Mouse (Mus musculus): Measurements from ENCODE around the gene Myo1g.

Gene Myo1g

DNA sequence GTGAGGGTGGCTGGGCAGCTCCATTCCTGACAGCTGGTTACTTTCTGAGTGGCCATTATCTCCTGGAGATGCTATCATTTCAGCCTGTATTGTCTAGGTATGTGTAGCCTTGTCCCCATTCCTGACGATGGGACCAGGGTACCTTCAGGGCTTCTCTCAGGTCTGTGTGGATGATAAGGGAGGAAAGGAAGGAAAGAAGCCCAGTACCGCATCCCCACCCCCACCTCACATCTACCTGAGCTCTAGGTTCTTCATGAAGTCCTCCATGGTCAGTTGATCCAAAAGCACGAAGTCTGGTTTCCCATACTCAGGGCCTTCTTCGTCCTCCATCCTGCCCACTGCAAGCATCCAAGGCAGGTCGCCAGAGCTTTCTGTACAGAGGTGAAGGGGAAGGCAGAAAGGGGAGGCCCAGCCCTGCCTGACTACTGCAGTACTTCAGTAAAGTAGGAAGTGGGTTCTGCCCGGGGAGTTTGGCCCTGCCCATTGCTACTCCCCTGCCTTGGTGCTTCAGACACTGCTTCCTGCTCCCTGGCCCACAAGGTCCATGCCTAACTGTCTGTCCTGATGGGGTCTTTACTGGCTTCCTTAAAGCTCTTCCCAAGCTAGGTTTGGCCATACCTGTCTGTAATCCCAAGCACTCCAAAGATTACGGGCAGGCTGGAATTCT is at the start of gene Myo1g:
TSS of gene Myo1g (minus strand) at position 459 of the 667 bp plus-strand sequence.
- DNase-seq (ENCODE audit: low spot score in 2 of 2) = peak; percentile 75 to 76

DNA sequence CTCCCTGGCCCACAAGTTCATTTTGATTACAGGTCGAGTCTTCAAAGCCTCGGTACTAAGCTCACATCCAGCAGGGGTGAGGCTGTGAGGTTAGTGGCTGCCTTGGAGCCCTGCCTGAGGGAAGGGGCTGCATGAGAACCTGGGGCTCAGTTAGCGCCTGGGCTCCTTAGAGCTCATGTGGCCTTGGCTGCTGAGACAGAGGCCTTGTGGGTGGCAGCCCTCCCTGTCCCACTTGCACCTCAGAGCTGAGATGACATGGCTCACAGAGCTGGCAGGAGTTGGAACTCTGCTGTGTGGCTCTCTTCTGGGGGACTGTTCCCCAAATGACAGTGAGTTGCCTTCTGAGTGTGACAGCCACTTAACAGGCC is 48.6 kb upstream of the Myo1g start:
- no peak for DNase-seq (ENCODE audit: low spot score in 2 of 2)

DNA sequence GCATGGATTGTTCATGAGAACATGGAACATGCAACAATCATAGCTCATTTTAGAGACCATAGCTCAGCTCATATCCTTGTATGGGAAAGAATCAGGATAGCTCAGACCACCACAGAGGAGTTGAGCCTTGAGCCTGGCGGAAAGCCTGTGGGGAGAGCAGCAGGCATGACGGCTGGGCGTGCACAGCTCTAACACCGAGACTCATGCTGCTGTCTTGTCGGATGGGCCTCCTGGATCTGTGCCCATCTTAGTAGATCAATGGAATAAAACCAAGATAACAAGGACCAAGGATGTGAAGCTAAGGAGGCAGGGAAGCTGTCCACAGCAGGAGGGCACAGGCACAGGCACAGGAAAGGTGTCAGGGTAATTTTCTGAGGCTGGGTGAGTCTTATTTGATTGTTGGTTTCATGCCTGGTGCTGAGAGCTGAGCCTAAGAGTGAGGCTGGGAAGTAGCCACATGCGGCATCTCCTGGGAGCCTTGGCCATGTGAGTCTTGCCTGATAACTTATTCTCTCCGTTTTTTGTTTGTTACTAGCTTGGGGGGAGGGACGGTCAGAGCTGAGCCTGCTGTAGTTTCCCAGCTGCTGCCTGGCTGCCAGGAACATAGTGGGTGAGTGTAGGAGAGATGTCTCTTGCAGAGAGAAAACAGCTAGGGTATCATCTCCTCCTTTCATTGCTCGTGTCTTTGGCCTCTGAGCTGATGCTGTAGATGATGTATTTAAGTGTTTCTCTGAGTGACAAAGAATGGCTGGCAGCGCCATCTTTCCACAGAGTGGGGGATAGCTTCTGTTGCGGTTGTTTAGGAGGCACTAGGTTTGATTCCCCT is 48.0 kb upstream of the Myo1g start:
- no peak for DNase-seq (ENCODE audit: low spot score in 2 of 2)

DNA sequence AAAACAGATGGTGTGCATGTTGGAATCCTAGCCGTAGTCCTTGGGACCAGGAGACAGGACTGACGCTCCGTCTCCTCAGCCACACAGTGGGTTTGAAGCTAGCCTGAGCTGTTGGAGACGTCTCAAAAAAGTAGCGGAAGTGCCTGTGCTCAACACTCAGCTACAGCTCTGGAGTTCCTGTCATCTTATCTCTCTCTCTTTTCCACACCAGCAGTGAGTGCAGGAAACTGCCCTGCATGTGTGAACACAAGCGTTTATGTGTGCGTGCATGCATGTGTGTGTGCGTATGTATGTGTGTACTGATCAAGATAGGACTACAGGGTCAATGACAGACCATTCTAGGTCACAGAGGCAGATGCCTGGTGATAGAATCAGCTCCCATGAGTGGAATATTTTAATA is 47.2 kb upstream of the Myo1g start:
- no peak for DNase-seq (ENCODE audit: low spot score in 2 of 2)

DNA sequence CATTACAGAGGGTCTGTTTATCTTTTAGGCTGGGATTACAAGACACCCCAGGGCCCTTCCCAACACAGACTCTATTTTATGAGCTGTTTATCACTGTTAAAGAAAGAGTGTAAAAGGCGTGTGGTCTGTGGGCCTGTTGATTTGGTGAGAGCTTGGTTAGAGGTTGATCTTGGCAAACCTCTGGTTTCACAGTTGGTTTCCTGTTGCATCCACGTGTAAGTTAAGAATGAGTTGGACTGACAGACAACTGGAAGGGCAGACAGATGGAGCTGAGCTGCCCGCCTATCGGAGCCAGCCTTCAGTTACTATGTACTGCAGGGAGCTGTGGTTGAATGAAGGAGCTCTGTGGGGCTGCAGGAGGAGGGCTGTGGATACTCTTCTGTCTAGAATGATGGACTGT is 45.7 kb upstream of the Myo1g start:
- DNase-seq (ENCODE audit: low spot score in 2 of 2) = peak; percentile 23 to 45

DNA sequence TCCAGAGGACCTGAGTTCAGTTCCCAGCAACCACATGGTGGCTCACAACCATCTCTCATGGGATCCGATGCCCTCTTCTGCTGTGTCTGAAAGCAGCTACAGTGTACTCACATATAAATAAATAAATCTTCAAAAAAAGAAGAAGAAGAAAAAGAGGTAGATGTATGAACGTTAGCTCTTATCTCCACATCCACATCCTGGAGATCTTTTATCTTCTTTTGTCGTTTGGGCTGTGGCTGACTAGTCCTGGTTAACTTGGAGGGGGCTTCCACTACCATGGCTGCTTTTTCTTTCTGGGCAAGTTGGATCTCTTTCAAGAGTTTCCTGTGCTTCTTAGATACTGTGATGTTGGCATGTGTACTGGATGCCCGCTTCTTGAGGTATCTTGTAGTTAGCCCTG is 42.4 kb upstream of the Myo1g start:
- no peak for DNase-seq (ENCODE audit: low spot score in 2 of 2)

DNA sequence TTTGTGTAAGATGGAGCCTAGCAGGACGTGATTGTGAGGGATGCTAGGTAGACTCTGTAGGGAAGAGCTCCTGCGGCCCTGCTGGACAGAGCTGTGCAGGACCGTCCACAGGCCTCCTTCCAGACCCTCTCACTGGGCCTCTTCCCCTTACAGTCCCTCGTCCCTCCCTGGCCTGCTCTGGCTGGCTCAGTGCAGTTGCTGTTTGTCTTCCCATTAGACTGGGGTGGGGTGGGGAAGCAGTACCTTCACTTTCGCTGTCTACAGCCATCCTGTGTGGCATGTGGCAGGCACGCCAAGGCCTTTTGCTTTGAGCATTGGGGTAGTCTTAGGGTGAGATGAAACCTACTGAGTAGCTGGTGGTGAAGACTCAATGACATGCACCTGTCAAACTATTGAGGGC is 41.6 kb upstream of the Myo1g start:
- peak; percentile 38 to 47 for DNase-seq (ENCODE audit: low spot score in 2 of 2)

DNA sequence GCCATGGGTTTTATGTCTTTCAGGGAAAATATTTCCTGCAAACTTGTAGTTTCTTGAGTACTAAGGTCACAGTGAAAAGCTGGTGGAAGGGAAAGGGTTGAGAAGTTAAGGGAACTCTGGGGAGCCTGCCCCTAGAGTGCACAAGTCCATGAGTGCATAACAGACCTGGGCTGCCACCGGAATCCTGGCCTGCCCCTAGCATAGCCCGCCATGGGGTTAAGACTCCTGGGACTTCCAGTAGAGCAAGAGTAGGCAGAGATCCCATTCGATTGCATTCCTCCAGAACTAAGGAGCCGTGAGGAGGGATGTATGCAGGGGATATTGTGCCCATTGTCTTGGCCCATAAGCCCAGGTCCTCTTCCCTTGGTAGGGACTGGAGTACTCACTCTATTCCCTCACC is 40.7 kb upstream of the Myo1g start:
- no peak for DNase-seq (ENCODE audit: low spot score in 2 of 2)

DNA sequence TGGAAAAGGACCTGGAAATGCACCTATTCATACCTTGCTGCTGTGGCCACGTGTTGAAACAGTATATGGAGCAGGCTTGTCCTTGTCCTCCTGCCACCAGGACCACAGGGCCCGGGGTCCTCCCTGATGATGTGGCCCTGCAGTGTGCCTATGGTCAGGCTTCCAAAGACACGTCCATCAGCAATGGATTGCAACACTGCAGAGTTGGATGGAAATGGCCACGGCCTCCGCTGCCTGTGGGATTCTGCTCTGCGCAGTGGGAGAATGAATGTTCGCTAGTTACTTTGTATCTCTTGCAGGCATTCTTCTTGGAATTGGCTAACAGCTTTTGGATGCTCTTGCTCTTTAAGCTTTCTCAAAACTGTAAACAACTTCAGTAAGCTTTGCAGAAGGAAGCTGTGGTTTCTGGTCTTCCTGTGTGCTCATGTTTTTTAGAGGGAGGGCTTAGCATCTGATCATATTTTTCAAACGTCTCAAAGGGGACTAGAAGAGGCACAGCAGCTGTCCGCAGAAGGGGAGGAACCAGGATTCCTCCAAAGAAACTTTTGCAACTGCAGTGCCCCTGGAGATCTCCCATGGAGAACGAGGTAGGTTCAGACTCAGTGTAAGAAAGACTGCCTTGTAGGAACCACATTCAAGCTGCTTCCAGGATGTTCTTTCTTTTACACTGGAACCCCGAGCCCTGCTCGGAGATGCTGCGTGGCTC is 40.0 kb upstream of the Myo1g start:
- DNase-seq (ENCODE audit: low spot score in 2 of 2) = peak; percentile 44 to 55

DNA sequence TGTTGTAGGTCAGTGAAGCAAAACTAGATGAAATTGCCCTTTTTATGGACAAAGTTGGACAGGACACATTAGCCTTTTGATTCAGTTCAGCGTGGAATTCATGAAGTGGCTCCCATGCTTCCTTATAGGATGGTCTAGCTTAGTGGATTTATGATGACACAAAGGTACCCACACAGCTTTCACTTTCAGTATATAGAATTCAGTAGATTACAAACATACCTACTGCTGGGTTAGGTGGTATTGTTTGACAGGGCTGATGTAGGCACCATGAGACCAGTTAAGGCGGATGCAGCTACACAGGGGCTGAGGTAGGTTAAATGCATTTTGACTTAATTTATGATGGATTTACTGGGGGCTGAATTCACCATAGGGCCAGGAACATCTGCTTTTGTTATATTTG is 39.2 kb upstream of the Myo1g start:
- peak; percentile 23 to 31 for DNase-seq (ENCODE audit: low spot score in 2 of 2)

DNA sequence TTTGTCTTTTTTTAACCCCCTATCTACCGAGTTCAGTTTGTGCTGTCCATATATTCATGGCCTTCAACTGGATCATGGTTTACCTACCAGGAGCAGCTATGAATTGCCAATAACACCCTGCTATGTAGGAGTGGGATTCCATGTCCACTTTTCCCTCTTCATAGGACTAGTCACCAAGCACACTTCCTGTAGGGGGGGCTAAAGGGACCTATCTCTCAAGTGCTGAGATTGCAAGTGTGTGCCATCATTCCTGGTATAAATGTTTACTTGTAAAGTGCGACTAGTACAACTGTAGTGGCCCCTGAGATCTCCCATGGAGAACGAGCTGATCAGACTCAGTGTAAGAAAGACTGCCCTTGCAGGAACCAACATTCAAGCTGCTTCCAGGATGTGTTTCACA is 37.5 kb upstream of the Myo1g start:
- DNase-seq (ENCODE audit: low spot score in 2 of 2) = no peak

DNA sequence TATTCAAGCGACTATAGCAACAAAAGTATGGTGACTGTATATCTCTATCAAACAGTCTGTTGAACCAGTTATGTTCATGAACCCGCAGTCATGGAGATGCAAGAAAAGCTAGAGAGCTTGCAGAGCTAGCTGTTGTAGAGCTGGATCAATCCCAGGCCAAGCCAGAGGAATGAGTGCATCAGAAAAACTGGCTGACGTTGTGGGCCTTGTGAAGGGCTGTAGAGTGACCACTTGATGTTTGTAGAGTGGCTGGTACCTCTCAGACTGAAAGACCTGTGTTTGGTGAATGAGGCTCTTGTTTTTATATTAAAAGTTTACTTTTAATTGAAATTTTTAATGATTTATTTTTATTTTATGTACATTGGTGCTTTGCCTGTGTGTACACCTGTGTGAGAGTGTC is 29.4 kb upstream of the Myo1g start:
- no peak for DNase-seq (ENCODE audit: low spot score in 2 of 2)

DNA sequence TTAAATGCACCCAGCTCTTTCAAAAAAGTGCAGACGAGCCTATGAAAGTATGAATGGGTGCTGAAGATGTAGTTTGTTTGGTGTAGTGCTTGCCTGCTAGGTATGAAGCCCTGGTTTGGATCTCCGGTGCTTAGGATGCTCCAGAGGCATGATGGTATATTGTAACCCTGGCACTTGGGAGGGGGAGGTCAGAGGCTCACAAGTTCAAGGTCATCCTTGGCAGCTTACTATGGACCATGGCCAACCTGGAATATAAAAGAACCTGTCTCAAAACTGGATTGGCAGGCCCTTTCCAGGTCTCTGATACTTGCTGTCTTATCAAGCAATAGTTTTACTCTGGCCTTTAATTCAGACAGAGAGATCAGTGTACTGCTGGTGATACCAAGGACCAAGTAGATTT is 29.0 kb upstream of the Myo1g start:
- DNase-seq (ENCODE audit: low spot score in 2 of 2) = no peak

DNA sequence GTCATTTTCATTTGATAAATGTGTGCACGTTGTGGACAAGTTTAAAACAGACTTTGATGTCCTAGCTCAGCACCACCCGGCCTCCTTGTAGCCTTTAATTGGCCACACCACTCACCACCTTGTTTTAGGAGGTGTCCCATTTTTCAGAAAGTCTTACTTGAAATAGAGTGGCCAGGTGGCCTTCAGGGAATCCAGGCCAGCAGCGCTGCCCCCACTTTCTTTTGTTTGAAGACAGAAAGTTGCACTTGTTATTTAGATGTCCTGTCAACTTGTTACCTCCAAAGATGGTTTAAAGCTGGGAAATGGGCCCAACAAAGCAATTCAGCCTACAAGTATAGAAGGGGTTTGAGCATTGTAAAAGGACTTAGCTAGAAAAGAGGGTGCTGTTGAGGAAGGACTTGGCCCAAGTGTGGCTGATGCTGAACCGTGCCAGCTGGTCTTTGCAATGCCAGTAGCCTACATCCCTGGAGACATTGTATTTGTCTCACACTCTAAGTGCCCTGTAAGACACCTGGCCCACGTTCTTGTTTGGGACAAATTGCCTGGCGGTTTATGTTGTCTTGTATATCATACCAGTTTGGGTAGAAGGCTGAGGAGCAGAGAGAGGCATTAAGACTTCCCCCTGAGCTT is 27.0 kb upstream of the Myo1g start:
- DNase-seq (ENCODE audit: low spot score in 2 of 2) = peak in 1 of 2 experiments; percentile 12

DNA sequence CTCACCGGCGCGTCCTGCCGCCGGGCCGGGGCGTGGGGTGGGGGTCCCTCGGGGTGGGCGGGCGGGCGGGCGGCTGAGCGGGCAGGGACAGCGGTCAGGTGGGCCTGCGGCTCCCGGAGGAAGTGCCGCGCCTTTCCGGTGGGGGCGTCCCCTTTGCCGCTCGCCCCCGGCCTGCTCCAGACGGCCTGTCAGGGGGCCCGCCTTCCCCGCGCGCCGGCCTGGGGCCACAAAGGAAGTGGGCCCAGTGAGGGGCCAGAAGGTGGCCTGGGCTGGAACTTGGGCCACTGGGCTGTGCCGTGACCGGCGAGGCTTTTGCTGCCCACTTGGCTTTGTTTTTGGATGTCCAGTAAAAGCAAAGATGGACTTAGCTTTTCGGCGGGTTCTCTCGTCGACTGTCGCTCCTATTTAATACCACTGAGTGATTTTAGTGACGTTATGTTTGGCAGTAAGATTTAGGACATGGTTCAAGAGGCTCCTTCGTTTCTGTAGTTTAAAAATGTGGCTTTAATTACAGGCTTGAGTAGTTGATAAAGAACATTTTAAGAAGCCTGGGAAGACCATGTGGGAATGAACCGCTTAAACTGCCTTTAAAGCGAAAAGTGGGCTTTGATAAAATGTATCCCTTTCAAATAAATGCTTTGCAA is 26.4 kb upstream of the Myo1g start:
- peak; percentile 82 to 84 for DNase-seq (ENCODE audit: low spot score in 2 of 2)

DNA sequence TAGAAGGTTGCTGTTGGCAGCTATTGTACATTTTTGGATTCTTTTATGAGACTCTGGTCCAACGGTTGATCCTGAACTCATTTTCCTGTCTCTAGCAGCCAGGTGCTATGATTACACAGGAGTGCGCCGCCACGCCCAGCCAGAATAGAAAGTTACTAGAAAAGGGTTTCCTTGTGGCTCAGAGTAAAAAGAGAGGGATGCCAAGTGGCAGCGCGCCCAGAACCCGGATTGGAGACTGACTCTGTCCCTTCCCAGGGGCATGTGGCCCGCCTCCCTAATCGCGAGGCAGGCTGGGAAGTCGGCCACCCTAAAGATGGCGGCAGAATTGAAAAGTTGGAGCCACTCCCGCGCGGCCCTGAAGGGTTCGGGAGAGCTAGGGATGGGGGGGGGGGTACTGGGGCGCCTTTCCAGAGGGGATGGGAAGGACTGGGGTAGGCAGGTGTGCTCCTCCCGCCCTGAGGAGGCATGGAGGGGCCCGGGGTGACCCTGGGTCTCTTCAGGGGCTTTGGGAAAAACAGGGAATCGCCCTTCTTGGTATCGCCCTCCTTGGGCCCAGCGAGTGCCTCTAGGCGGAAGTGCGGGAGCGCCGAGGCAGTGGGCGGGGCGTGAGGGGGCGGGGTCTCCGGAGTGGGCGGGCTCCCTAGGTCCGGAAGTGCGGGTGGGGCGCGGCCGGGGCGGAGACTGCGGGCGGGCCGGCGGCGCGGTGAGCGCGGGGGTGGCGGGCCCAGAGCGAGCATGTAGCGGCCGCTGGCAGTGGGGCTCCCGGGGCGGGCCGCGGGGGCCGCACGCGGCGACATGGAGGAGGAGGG is 25.6 kb upstream of the Myo1g start, which contains the start of gene Ccm2:
TSS of gene Ccm2 (plus strand) at position 683 of the 809 bp plus-strand sequence.
- peak; percentile 84 to 88 for DNase-seq (ENCODE audit: low spot score in 2 of 2)

DNA sequence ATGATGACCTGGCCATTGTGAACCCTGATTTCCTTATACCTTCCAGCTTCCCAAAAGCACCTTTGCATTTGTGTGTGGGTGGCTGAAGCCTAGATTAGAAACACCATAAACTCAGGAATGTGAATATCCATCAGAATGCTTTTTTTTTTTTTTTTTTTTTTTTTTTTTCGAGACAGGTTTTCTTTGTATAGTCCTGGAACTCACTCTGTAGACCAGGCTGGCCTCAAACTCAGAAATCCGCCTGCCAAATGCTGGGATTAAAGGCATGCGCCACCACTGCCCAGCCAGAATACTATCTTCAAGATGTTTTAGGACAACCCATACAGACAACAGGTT is 25.1 kb upstream of the Myo1g start:
- DNase-seq (ENCODE audit: low spot score in 2 of 2) = no peak

DNA sequence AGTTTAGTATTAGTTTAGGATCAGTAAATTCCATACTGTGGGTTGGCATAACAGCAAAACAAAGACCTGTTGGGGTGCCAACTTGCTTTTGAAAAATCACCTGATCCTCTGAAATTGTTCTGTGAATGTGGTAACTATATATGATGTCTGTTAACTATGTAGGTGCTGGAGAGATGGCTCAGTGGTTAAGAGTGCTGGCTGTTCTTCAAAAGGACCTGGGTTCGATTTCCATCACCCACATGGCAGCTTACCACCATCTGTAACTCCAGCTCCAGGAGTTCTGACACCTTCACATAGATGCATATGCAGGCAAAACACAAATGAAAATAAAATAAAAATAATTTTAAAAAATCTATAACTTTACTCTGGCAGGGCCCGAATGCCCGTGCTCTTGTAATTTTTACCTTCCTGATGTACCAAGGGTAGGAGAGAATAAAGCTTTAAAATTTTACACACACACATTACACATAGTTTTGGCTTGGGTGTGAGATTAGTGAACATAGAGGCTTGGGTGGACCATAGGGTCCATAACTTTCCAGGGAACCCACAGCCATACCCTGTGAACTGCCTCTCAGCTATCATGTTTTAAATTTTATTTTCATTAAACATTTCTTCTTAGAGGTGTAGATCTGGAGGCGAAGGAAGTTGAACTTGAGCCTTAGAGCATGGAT is 24.6 kb upstream of the Myo1g start:
- no peak for DNase-seq (ENCODE audit: low spot score in 2 of 2)

DNA sequence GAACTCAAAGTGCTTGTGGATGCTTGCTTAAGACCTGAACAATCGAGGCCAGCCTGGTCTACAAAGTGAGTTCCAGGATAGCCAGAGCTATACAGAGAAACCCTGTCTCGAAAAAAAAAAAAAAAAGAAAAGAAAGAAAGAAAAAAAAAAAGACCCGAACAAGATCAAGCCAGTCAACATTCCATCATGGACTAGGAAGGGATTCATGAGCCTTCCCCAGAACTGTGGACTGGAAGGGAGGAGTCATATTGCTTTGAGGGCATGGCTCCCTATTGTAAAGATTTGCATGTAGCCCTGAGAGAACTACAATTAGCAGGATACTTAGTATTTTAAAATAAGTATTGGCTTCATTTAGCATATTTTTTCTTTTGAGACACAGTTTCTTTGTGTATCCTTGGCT is 23.9 kb upstream of the Myo1g start:
- DNase-seq (ENCODE audit: low spot score in 2 of 2) = no peak

DNA sequence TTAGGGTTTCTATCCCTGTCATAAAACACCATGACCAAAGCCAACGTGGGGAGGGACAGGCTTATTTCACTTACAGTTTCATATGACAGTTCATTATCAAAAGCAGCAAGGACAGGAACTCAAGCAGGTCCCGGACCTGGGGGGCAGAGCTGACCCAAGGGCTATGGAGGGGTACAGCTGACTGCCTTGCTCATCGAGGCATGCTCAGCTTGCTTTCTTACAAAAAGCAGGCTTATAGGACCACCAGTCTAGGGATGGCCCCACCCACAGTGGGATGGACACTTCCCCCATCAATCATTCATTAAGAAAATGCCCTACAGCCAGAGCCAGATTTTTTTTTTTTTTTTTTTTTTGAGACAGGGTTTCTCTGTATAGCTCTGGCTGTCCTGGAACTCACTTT is 10.0 kb upstream of the Myo1g start:
- no peak for DNase-seq (ENCODE audit: low spot score in 2 of 2)
